Mouse (Mus musculus): ENCODE results near the gene Zfp446.
A peak's percentile ranks its signal among the peaks of the same experiment; 100 is the strongest.
"Not testable (repeated sequence)": the region's sequence is repeated elsewhere in the genome, so short reads cannot be mapped to it uniquely, and the experiment has no call there.

Zfp446 gene

DNA sequence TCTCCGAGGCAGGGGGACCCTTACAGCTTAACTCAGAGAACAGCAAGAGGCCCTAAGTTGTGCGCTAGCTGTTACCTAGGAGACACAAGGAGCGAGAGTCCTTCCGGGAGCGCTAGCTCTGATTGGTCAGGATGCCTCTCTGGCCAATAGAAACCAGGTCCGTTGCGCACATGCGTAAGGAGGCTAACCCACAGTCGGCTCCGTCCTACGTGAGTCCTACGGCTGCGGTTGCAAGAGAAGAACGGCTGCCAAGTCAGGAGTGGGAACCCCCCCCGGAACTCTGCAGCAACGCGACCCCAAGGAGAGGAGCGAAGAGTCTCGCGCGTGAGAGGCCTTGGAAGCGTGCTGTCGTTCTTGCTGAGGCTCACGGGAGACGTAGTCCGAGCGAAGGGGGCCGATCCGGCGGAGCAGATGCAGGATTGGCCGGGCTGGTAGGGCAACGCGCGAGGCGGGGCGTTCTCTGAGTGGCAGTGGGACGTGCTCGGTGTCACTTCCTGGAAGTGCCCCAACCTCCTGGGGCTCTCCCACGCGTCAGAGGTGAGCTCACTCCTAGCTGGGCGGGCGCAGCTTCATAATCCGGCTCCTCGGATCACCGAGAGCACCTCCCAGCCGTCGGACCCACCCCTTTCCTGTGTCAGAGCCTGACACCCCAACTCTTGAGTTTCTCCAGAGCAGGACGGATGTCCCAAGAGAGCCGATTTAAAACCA, at the start of gene Zfp446:
Gene Zfp446, plus strand, starts transcription at position 167 of the 708 bp plus-strand sequence.
- peak; percentile 99 for DNase-seq

DNA sequence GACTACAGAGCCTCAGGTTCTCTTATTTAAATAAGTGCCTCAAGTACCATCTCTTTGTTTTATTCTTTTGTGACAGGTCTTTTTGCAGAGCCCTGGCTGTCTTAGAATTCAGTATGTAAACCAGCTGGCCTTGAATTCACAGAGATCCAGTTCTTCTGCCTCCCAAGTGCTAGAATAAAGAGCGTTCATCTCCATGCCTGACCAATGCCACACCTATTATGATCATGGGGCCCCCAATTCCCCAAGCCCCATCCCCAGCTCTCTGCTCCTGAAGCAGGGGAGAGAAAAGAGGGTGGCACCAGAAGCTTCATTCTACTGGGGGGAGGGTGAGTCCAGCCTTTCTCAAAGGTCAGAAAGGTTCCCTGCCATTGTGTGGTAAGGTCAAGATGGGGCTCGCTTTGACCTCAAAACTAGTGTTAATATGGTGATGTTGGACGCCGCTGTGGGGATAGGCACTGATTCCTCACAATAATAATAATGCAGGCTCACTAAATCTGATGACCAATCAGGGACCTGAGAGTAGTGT, 44.0 kb upstream of the Zfp446 start:
- DNase-seq = no peak

DNA sequence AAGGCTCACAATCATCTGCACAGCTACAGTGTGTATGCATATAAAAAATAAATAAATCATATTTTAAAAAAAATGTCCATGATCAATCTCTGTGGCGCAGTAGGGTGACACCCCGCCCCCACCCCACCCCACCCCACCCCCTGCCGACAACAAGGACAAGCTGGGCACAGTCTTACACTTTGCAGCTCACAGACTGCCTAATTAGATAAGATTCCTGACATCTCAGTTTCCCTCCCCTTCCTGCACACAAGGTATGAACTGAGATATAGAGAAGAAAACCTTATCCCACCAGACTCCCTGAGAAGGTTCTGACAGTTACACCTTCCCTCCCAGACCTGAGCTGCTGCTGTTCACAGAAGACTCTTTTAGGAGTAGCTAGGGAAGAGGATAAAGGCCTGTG, 42.8 kb upstream of the Zfp446 start:
- no peak for DNase-seq

GRCm38 (mm10) chr7:12937254-12937803, 40.3 kb upstream of the Zfp446 start:
- DNase-seq = not testable (repeated sequence)

DNA sequence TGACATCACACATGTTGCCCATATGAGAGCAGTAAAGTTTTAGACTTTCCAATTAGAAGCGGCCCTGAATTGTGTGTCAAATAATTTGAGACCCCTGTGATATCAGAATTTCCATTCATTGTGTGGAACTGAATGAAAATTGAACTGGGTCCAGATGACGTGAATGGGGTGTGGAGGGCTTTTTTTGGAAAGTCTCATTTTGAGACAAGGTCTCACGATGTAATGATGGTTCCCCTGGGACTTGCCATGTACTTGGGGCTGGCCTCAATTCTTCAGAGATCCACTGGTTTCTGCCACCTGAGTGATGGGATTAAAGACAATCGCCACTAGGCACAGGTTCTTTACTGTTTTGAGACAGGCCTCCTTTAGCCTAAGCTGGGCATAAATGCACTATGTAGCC, 37.0 kb upstream of the Zfp446 start:
- no peak for DNase-seq

- no peak for DNase-seq
Observed at GRCm38 (mm10) chr7:12943488-12943887, 34.2 kb upstream of the Zfp446 start.

DNA sequence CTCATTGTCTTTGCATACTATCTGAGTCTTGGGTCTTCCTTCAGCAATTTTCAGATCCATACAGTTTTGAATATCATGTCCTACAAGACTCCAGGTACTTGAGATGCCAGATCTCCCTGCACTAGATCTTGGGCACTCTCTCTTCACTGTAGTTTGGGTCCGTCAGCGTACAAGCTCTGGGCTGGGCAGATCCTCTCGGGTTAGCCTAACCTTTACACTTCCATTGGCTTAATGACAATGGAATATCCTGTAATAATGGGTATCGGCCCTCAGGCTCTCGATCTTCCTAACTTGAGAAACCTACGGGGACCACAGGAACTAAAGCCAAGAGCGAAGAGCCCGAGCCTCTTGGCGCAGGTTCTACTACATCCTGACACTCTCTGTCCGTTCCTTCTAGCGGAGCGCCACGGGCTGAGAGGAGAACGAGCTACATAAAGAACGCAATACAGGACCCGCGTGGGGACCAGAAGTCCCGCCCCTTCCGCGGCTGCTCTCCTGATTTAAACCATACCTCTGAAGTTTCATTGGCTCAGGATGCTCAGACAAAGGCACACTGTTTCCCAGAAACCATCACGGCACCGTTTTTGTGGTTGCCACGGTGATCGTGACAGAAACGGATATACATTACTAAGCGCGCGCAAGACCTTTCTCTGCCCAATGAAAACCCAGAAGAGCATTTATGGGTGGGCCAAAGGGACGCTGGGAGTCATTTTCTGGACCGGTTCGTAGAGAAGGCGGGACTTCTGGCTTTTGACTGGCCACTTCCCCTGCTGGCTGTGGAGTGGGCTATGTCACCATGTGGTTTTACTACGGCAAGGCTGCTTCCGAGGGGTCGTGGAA, 28.4 kb upstream of the Zfp446 start:
- peak; percentile 94 for DNase-seq

DNA sequence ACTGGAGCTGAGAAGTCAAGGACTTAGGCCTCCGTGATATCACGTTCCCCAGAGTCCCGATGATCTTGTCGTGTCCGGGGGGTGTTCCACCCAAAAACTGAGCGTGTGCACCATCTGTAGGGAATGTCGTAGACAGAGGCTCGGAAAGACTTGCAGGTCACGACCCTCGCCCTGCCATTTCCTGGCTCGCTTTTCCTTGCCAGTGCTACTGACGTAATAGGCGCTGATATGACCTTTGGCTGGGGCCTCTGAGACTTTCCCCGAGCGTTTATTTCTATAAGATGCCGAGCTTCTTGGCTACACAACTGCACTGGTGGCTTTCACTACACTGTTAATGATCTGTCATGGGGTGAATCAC, 27.8 kb upstream of the Zfp446 start:
- no peak for DNase-seq

- DNase-seq = no peak
Observed at GRCm38 (mm10) chr7:12954896-12955295, 22.8 kb upstream of the Zfp446 start.

DNA sequence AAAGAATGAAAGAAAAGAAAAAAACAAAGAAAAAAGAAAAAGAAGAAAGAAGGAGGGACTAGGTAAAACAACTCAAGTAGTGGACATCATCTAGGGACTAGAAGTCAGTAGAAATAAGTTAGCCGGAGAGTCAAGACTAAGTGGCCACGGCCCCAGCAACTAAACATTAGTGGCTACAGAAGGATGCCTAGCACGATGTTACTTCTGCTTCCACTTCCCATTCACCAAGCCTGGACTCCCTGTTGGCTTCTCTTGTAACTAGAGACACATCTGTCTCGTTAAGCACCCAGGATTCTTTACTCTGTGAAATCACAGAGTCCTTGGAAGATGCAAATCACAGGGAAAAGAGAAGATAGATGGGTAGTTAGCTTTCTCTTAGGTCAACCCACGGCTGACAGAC, 20.1 kb upstream of the Zfp446 start:
- no peak for DNase-seq

DNA sequence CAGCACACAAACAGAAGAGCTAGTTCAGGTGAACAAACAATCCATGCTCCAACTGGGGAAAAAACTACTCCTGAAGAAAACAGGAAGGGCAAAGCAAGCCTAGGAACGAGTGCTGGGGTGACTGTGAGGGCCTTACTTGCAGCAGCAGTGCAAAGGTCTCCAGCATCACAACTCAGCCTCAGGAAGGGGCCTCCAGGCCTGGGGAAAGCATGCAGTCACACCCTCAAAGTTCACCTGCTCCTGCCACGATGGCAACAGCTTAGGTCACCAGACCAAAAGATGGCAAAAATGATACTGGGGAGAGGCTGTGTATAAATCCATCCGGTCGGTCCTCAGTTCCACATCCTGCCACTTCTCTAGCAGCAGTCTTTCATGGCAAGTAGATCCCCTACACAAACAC, 18.7 kb upstream of the Zfp446 start:
- DNase-seq = no peak

DNA sequence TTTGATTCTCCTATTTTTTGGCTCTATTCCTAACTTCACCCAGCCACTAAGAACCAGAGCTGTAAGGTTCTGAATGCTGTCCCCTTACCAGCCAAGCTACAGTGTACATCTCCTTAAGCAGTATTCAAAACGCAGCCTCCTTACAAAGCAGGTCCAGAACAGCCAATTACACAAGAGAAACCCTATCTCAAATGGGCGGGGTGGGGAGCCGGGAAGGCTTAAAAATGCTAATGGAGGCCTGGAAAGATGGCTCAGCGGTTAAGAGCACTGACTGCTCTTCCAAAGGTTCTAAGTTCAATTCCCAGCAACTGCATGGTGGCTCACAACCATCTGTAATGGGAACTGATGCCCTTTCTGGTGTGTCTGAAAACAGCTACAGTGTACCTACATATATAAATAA, 17.9 kb upstream of the Zfp446 start:
- DNase-seq = no peak

DNA sequence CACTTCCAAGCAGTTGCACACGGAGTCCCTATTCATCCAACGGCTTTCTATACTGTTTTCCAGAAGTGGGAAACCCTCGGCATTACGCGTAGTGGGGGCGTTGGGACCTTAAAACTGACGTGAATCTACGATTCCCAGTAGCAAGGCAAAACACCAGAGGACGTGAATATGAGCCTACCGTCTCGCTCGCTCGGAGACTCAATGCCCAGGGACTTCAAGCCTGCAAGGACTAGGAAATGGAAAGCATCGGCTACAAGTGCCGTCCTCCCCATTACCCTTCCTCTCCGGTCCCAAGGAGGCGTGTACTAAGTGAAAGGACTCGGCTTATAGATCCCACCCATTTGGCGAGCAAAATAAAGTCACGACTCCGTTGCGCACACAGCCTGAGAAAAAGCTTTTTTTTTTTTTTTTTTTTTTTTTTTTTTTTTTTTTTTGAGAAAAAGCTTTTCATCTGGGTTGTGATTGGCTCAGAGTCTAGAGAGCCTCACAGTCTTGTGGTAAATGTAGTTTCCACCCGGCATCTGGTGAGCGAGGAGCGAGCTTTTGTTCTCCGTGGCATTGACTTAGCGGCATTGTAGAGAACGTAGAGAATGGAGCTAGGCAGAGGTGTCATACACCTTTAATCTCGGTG, 16.0 kb upstream of the Zfp446 start:
- peak; percentile 45 for DNase-seq

DNA sequence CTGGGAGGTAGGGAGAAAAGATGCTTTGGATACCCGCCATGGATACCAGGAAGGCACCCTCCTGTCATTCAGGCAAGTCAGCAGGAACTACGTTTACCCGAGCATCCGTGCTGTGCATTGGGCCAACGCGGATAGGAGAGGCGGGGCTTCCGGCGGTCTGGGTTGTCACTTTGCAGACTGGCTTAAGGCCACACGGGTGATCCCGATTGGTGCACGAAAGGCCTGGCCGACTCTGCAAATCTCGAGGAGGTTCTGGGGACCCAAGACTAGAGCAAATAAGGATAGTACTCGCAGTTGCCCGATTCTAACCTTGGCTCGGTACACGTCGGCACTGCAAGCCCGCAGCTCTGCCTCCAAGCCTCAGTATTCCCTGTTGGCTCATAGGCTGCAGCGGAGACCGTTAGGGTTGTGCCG, 12.0 kb upstream of the Zfp446 start, which contains the start of gene Zfp324:
Gene Zfp324, plus strand, starts transcription at position 161 of the 414 bp plus-strand sequence.
- peak; percentile 91 for DNase-seq

GRCm38 (mm10) chr7:12966104-12966845, 11.4 kb upstream of the Zfp446 start:
- no peak for DNase-seq

DNA sequence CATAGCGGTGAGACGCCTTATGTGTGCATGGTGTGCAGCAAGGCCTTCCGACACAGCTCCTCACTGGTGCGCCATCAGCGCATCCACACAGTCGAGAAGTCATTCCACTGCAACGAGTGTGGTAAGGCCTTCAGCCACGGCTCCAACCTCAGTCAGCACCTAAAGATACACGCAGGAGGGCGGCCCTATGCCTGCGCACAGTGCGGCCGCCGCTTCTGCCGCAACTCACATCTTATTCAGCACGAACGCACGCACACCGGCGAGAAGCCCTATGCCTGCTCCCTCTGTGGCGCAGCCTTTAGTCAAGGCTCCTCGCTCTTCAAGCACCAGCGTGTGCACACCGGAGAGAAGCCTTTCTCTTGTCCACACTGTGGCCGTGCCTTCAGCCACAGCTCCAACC, 6.7 kb upstream of the Zfp446 start:
- no peak for DNase-seq

- no peak for DNase-seq
Observed at GRCm38 (mm10) chr7:12978931-12979722, 1.5 kb downstream of the Zfp446 start.

- no peak for DNase-seq
Observed at GRCm38 (mm10) chr7:12979776-12980175, 2.1 kb downstream of the Zfp446 start.

DNA sequence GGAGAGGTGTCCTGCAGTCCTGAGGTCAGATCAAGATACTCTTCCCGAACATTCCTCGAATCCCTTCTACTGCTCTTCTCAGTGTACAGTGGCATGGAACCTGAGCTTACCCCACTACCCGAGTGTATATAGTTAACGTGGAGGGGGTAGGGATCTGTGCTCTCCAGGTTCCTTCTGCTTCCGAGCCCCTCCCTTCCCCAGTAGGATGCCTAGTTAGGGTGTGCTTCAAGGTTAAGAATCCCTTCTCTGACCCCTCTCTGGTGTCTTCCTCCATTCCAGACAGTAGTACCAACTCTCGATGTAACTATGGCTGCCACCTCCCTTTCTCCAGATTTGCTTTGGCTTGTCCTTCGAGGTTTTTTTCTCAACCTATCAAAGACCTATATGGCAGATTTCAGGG, 2.6 kb downstream of the Zfp446 start:
- DNase-seq = no peak

DNA sequence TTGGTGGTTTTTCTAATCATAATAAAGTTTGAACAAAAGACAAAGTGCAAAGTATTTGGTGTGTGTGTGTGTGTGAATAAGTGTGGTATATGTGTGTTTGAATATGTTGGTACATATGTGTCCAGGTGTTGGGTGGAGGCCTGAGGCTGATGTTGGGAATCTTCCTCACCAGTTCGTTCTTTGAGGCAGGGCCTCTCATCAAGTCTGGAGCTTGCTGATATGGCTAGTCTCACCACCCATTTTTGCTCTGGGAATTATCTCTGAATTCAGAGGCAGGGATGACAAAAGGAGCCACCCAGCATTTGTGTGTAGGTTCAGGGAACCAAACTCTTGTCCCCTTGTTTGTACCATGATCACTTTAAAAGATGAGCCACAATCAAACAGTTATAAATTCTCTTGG, 8.1 kb downstream of the Zfp446 start:
- DNase-seq = no peak

GRCm38 (mm10) chr7:12986906-12987305, 9.3 kb downstream of the Zfp446 start:
- no peak for DNase-seq
